Mouse (Mus musculus) heart, embryonic 13.5 days (tissue): ENCODE measurements around the gene Adarb2. TPM values are rescaled to one million over a fixed set of nuclear protein-coding genes. Genes with fewer than 3 reads are reported as not detected.

ENCODE experiments used
- ATAC-seq: fragments of 200-750 bp; cut with Nextera tagmentation; 2 replicates; pipeline ENCODE4 v1.8.0; 2017; ENCODE audit warnings: moderate TSS enrichment; ENCODE audit not compliant: insufficient number of reproducible peaks, low FRiP score, low TSS enrichment; ENCODE audit errors: extremely low read depth
- H3K27ac ChIP-seq: fragments of 300-500 bp; sonication (generic); replicated peaks from 2 replicates; pipeline ENCODE4 v1.5.1; 2015; ENCODE audit warnings: moderate library complexity, mild to moderate bottlenecking, inconsistent platforms
- H3K27me3 ChIP-seq: fragments of 300-500 bp; sonication (generic); replicated peaks from 2 replicates; pipeline ENCODE4 v1.6.1; 2015; ENCODE audit warnings: mild to moderate bottlenecking, inconsistent platforms
- H3K36me3 ChIP-seq: fragments of 300-500 bp; sonication (generic); 2 replicates; pipeline ENCODE4 v1.6.1; 2015; ENCODE audit warnings: mild to moderate bottlenecking, inconsistent platforms
- H3K4me1 ChIP-seq: fragments of 300-500 bp; sonication (generic); 2 replicates; pipeline ENCODE4 v1.6.1; 2015; ENCODE audit warnings: inconsistent platforms
- H3K4me2 ChIP-seq: fragments of 300-500 bp; sonication (generic); 2 replicates; pipeline ENCODE4 v1.6.1; 2015; ENCODE audit warnings: inconsistent platforms, mild to moderate bottlenecking, moderate library complexity
- H3K4me3 ChIP-seq: fragments of 300-500 bp; sonication (generic); 2 replicates; pipeline ENCODE4 v1.5.1; 2015; ENCODE audit warnings: moderate library complexity, mild to moderate bottlenecking, inconsistent platforms
- H3K9ac ChIP-seq: fragments of 300-500 bp; sonication (generic); 2 replicates; pipeline ENCODE4 v1.6.1; 2015; ENCODE audit warnings: inconsistent platforms, mild to moderate bottlenecking, moderate library complexity
- H3K9me3 ChIP-seq: fragments of 300-500 bp; sonication (generic); 2 replicates; pipeline ENCODE4 v1.6.1; 2016; ENCODE audit warnings: inconsistent platforms
- WGBS: fragments of 180-500 bp; shearing (Covaris S2); methylation state at CpG from one replicate; pipeline ENCODE4 v1.1.7; 2015; ENCODE audit warnings: mixed read lengths; 5-methylcytosine and 5-hydroxymethylcytosine counted together
- polyA plus RNA-seq: library from polyadenylated mRNA; unstranded; fragments of >200 nt; fragmentation: Nextera tagmentation; extraction: Ambion mirVana; gene quantifications from 2 replicates; pipeline ENCODE4 v1.2.1, GENCODE M21; 2015

Gene Adarb2
- polyA plus RNA-seq, 1 experiment from 2014 or later: 0.27 TPM

DNA sequence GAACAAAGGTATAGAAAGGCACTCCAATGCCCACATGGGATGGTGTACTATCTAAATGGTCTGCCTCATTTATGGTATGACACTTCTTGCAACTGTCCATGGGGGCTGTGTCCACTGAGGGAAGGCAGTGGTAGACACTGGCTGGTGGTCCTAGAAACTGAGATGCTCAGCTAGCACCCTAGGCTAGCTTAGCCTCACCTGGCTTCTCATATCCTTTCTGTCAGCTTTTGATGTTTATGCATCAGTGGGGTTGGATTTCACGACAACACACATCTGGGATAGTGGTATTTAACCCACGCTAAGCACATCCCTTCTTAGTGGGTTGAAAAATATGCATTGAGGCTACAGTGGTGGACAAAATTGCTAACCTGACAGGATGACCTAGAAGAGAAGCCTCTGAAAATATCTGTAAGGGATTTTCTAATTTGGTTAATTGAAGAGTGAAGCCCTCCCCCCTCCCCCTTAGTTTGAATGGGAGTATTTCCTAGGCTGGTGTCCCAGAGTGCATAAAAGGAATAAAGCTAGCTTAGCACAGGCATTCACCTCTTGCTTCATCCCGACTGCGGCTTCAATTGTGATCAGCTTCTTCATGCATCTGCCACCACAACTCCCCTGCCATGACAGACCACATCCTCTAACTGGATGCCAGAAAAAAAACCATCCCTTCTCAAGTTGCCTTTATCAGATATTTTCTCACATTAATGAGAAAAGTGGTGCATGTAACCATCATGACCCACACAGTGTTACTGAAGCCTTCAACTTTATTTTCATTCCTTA lies 197.8 kb downstream of the Adarb2 start:
- Histone ChIP-seq H3K9me3 (no peaks in the 10 kb centered on the region), H3K4me3 (no peak overlapping the region), H3K27me3 (no peaks in the 10 kb centered on the region), H3K36me3 (no peaks in the 10 kb centered on the region), H3K4me1 (peaks cover 1% of the 10 kb centered on the region; the same call in 1 of the 2 replicates), H3K27ac (no peak overlapping the region), H3K4me2 (no peak overlapping the region), H3K9ac (no peak overlapping the region)
- ATAC-seq: no peak
- WGBS: 87% methylated on average over 4 of the region's 4 CpGs

DNA sequence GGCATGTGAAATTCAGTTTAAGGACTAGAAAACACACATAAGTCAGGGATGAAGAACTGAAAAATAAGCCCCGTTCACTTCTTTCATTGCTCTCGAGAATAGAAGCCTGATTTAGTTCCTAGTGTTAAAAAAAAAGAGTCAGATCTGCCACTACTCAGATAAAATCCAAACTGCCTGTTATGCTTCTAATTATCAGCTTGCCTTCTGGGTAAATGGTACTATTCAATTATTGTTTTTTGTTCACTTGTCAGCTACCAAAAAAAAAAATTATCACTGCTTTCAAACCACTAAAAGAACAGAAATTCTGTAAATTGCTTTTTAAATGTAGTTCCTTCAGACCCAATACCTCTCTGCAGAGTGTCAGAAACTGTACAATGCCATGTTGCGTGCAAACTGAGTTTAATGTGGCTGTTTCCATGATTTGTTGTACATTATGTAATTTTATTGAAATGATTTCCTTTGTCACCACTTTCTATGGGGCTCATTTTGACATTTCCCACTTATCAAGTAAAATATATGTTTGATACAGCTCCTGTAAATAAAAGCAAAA lies 199.7 kb downstream of the Adarb2 start:
- Histone ChIP-seq H3K27ac (no peak overlapping the region), H3K9ac (no peak overlapping the region), H3K4me3 (no peak overlapping the region), H3K9me3 (no peaks in the 10 kb centered on the region), H3K4me2 (no peak overlapping the region), H3K4me1 (peaks cover 7% of the 10 kb centered on the region), H3K36me3 (no peaks in the 10 kb centered on the region), H3K27me3 (no peaks in the 10 kb centered on the region)
- ATAC-seq: no peak
- WGBS: 62% methylated on average over 3 of the region's 3 CpGs

DNA sequence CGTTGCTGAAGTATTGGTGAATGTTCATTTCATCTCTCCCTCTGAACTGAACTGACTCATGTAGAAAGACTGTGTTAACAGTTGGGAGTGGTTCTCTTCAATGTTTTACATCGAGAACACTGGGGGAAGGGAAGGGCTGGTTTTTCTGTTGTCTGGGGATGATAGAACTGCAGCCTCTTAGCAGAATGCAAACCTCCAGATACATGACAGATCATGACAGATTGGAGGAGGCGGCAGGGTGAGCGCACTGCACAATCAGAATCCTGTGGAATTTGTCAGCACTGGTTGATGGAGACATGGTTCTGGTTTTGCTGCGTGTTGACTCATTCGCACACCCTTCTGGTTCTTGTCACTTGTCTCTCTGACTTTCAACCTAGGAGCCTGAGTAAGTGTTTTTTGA lies 203.4 kb downstream of the Adarb2 start:
- no peaks in the 10 kb centered on the region for H3K9me3 ChIP-seq
- WGBS: 22% methylated on average over 6 of the region's 6 CpGs
- no peak overlapping the region for H3K4me2 ChIP-seq
- no peaks in the 10 kb centered on the region for H3K36me3 ChIP-seq
- no peak overlapping the region for H3K4me3 ChIP-seq
- no peak overlapping the region for H3K9ac ChIP-seq
- H3K27me3 ChIP-seq: no peaks in the 10 kb centered on the region
- H3K27ac ChIP-seq: no peak overlapping the region
- ATAC-seq: no peak
- H3K4me1 ChIP-seq: peaks cover 7% of the 10 kb centered on the region

DNA sequence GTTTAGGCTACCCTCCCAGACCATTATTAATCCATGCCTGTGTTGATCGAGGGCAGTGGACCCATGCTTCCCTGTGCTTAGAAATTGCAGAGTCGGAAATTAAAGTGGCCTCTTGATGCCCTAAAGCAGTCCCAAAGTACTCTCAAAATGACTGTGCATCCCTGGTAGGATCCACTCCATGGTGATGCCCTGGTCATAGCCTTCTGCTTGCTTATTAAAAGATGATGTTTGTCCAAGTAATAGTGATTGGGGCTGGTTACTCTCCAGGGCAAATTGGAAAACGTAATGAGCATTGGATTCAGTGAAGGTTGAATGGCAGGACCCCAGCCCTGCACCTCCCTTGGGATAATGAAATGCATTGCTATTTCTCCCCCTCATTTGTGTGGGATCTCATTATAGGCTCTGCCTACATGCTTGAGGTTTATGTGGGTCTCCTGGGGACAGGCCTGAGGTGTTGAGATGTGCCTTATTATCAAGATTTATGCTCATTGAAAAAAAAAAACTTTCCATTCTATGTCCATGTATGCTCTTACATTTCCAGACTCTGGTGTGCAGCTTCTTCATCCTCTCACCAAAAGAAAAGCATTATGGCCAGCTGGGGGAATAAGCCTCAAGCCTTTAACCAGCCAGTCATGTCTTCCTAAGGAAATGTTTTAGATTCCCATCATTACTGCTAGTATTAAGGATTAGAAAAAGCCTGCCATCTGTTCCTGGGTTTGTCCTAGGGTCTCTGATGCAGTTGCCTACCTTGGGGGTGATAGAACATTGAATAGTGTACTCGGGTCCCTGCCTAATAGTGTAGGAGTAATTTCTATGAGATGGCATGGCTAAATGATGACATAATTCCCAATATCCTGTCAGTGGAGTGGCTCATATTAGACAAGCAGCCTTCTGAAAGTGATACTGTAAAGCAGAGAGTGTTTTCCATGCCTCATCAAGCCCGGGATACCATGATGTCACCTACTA lies 208.0 kb downstream of the Adarb2 start:
- Histone ChIP-seq H3K4me1 (peaks cover 4% of the 10 kb centered on the region), H3K4me3 (no peak overlapping the region), H3K9ac (no peak overlapping the region), H3K27me3 (no peaks in the 10 kb centered on the region), H3K36me3 (no peaks in the 10 kb centered on the region), H3K9me3 (no peaks in the 10 kb centered on the region), H3K27ac (no peak overlapping the region), H3K4me2 (no peak overlapping the region)
- WGBS: 66% methylated on average over 5 of the region's 5 CpGs
- no peak for ATAC-seq

DNA sequence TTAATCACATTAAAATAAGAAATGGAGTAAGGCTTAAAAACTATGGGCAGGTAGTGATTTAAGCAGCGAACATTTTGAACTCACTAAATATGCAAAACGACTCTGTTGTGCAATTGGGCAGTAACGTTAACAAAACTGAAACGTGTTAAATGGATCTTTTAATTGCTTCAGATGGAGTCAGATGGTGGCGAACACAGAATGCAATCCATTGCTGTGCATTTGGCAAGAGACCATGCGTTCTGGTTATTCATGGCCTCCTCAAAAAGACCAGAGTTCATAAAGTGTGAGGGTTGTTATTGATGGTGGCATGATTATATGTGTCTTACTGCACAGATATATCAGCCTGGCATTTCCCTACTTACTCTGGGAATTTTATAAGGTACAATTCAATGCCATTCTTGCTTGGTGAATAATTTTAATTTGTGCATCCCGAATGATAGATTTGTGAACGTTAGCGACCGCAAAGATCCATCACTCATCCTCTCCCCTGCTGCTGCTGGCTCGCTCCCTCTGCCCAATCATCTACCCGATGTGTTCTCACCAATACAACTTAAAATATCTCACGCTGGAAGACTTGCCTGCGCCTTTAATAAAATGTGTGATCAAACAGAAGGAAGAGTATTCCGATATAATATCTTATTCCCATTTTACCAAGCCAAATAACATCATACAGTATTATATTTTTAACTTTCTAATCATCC lies 221.5 kb downstream of the Adarb2 start:
- no peak for ATAC-seq
- Histone ChIP-seq H3K4me1 (no peaks in the 10 kb centered on the region), H3K27ac (no peak overlapping the region), H3K4me2 (no peak overlapping the region), H3K36me3 (no peaks in the 10 kb centered on the region), H3K9ac (no peak overlapping the region), H3K9me3 (no peaks in the 10 kb centered on the region), H3K4me3 (no peak overlapping the region), H3K27me3 (no peaks in the 10 kb centered on the region)
- WGBS: 81% methylated on average over 15 of the region's 15 CpGs

DNA sequence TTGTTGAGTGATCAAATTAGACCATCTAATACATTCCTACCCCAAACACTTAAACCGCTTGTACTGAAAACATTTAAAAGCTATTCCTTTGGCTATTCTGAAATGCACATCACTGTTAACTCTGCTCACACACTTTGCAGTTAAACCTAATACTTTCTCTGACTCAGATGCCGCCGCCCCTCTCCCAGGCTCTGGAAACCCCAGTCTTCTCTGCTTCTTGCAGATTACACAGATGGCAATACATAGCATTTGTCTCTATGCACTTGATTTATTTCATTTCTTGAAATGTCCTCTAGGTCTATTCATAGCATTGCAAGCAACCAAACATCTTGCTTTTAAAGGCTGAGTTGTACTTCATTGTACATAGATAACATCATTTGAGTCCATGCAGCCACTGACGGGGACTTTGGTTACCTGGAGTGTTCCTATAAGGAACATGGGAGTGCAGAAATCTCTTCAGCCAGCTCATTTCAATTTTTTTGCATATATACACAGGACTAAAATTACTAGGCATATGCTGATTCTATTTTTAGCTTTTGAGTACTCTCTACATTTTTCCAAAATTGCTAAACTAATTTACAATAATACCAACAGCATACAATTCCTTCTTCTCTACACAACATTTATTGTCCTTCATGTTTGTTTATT lies 236.6 kb downstream of the Adarb2 start:
- no peaks in the 10 kb centered on the region for H3K27me3 ChIP-seq
- WGBS: 78% methylated on average over 4 of the region's 4 CpGs

DNA sequence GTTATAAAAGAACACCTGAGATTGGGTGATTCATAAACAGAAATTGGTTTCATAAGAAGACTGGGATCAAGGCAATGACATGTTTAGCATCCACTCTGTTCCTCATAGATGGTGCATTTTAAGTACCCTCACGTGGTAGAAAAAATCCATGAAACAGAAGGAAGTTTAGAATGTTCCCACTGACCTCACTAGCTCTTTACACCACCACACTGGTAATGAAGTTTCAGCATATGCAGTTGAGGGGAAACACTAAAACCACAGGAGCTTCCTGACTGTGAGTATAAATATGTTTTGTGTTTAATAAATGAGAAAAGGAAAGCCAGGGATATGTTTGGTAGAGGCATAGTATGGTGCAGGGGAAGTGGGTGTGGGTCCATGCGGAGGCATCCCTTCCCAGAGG lies 242.7 kb downstream of the Adarb2 start:
- Histone ChIP-seq H3K9me3 (no peaks in the 10 kb centered on the region), H3K4me1 (no peaks in the 10 kb centered on the region), H3K9ac (no peak overlapping the region), H3K36me3 (no peaks in the 10 kb centered on the region), H3K27ac (no peak overlapping the region), H3K4me2 (no peak overlapping the region), H3K4me3 (no peak overlapping the region), H3K27me3 (no peaks in the 10 kb centered on the region)
- no peak for ATAC-seq
- WGBS: 66% methylated on average over 2 of the region's 2 CpGs

More for the DNA sequence above, 236.6 kb downstream of the Adarb2 start:
- Histone ChIP-seq H3K36me3 (no peaks in the 10 kb centered on the region), H3K9me3 (no peaks in the 10 kb centered on the region), H3K27ac (no peak overlapping the region), H3K4me1 (no peaks in the 10 kb centered on the region), H3K4me2 (no peak overlapping the region), H3K9ac (no peak overlapping the region), H3K4me3 (no peak overlapping the region)
- ATAC-seq: no peak

DNA sequence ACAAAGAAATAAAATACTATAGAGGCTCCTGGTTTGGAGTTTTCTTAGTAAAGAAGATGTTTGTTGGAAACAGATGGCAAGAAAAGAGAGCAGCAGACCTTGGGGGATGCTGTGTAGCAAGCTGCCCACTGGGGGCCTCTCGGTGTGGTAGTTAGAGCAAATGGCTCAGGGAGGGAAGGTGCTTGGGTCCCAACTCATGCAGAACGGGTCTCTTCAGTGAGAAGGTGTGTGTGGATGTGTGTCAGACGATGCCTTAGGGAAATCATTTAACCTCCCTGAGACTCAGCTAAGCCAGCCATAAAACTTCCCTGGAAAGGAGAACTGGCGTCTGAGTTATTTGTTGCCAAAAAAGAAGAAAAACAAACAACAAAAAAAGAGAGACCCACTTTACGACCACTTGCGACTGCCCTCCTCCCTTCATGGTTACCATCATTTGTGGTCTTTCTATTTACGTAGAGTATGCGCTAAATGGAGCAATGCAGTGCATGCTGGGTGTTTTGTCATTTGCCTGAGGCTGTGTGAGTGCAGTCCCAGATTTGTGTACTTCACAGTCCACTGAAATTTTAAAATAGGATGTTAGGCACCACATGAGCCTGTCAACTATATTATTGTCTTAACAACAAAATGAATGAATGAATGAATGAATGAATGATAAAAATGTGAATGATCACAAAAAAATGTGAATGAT lies 245.7 kb downstream of the Adarb2 start:
- Histone ChIP-seq H3K9ac (no peak overlapping the region), H3K27ac (no peak overlapping the region), H3K4me3 (no peak overlapping the region), H3K4me1 (no peaks in the 10 kb centered on the region), H3K36me3 (no peaks in the 10 kb centered on the region), H3K9me3 (no peaks in the 10 kb centered on the region), H3K4me2 (no peak overlapping the region), H3K27me3 (no peaks in the 10 kb centered on the region)
- 62% methylated on average over 8 of the region's 8 CpGs for WGBS
- no peak for ATAC-seq

DNA sequence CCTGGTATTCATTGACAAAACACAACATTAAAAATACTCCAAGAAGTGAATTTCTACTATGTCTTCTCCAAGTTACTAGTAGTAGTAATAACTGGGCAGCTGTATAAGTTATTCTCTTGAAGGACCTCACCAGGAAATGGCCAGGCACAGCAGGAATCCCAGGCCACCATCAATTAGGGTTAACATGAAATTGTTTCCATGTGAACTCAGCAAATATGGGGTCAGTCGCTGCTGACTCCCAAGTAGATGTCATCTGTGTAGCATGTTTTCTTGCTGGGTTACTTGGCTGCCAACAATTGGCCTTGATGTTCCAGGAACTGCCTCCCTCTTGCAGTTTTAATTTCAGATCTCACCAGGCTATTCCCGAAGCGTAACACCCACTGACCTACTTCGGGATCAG lies 248.9 kb downstream of the Adarb2 start:
- WGBS: 81% methylated on average over 4 of the region's 4 CpGs
- no peak for ATAC-seq

DNA sequence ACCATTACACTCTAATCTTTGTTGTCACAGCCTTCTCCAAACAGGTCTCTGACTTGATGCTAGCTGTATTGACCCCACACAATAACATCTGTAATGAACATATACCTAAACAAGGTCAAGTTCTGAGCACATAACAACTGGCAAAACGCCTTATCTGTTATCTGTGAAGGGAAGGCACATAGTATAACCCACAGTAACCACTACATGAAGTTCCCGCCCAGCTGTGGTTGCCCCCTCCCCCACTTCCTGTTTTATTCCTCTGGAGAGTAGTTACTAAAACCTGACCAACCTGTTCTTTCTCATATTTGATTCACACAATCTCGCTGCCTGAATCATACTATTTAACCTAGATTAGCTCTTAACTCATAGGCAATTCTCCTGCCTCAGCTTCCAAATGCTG lies 254.2 kb downstream of the Adarb2 start:
- no peak overlapping the region for H3K4me2 ChIP-seq
- no peaks in the 10 kb centered on the region for H3K27me3 ChIP-seq
- no peak overlapping the region for H3K9ac ChIP-seq
- no peaks in the 10 kb centered on the region for H3K36me3 ChIP-seq
- no peak for ATAC-seq
- H3K9me3 ChIP-seq: no peaks in the 10 kb centered on the region
- H3K4me1 ChIP-seq: no peaks in the 10 kb centered on the region
- WGBS: 49% methylated on average over 3 of the region's 3 CpGs
- no peak overlapping the region for H3K27ac ChIP-seq
- H3K4me3 ChIP-seq: no peak overlapping the region

More for the DNA sequence above, 248.9 kb downstream of the Adarb2 start:
- no peak overlapping the region for H3K4me3 ChIP-seq
- no peaks in the 10 kb centered on the region for H3K4me1 ChIP-seq
- no peaks in the 10 kb centered on the region for H3K9me3 ChIP-seq
- no peak overlapping the region for H3K27ac ChIP-seq
- no peak overlapping the region for H3K4me2 ChIP-seq
- H3K9ac ChIP-seq: no peak overlapping the region
- no peaks in the 10 kb centered on the region for H3K27me3 ChIP-seq
- no peaks in the 10 kb centered on the region for H3K36me3 ChIP-seq
